Mouse (Mus musculus): ENCODE results near the gene Duxbl2. TPM values are rescaled to one million over a fixed set of nuclear protein-coding genes. Genes with fewer than 3 reads are reported as not detected.
"Not testable (repeated sequence)": the region's sequence is repeated elsewhere in the genome, so short reads cannot be mapped to it uniquely, and the experiment has no call there.

Gene Duxbl2
- polyA plus RNA-seq, 1 experiment from 2014 or later, result 2.2 TPM

DNA sequence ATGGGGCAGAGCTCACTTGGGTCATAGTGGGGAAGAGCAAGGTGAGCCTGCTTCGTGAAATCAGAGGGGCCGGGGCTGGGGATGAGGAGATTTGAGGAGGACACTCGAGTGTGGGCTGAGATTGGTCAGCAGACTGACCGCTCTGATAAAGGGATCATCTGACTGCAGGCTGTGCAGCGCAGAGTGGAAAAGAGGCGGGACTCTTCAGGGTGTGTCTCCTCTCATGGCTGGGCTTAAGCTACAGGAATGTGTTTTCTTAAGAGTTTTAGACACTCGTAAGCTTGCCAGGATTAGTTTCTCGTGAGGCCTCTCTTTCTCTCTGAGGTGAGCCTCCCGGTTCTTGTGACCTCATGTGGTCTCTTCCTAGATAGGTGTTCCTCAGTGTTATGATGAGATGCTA, 43.0 kb downstream of the Duxbl2 start:
- H3K27ac ChIP-seq (ENCODE audit: low read length); H3K9me3 ChIP-seq (replicated peaks; ENCODE audit: control insufficient read depth, low read length); H3K27me3 ChIP-seq (ENCODE audit: control insufficient read depth, insufficient read depth, low read length); H3K4me1 ChIP-seq (ENCODE audit: control insufficient read depth, insufficient read depth, low read length); H3K4me3 ChIP-seq (replicated peaks; ENCODE audit: low read length); H3K36me3 ChIP-seq (ENCODE audit: control insufficient read depth, insufficient read depth, low read length); H3K4me2 ChIP-seq (ENCODE audit: low read depth, low read length); ATAC-seq (ENCODE audit: insufficient read depth, low FRiP score); H3K9ac ChIP-seq (ENCODE audit: low read length): not testable (repeated sequence)
- no CpG with 5 or more reads among the region's 9 CpGs for WGBS

DNA sequence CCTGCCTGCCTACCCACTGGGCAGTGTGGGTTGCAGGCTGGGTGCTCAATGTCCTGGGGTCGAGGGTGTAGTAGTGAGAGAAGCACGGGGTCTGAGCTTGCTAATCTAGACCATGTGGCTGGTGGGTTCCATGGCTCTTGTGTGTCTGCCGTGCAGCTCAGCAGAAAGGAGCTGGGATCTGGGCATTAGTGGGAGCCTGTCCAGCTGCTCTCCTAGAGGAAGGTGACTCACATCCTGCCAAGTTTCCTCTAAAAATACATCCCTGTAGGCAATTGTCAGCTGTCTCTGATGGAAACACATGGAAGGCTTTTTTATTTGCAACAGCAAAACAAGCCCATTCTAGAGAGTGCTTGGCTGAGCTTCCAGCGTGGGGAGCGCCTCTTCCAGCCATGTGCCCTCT, 44.3 kb downstream of the Duxbl2 start:
- H3K4me3 ChIP-seq (replicated peaks; ENCODE audit: low read length); H3K36me3 ChIP-seq (ENCODE audit: control insufficient read depth, insufficient read depth, low read length); H3K4me1 ChIP-seq (ENCODE audit: control insufficient read depth, insufficient read depth, low read length); ATAC-seq (ENCODE audit: insufficient read depth, low FRiP score); H3K9me3 ChIP-seq (replicated peaks; ENCODE audit: control insufficient read depth, low read length); H3K4me2 ChIP-seq (ENCODE audit: low read depth, low read length); H3K9ac ChIP-seq (ENCODE audit: low read length); H3K27me3 ChIP-seq (ENCODE audit: control insufficient read depth, insufficient read depth, low read length); H3K27ac ChIP-seq (ENCODE audit: low read length): not testable (repeated sequence)
- no CpG with 5 or more reads among the region's 5 CpGs for WGBS

DNA sequence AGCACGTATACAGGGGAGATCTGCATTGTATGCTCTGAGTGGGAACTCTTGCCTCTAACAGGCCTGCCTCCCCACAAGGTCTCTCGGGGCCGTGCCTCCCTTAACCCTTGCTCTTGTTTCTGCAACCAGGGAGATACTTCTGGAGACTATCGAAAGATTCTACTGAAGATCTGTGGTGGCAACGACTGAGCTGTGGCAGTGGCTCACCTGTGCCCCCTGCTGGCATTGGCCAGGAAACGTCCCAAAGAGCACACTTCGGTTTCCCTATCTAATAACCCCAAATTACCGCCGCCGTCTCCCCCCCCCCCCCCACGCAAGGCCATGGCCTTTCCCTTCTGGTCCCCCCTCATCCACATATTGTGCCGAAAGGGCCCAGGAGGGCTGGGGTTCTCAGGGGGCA, 47.1 kb downstream of the Duxbl2 start:
- not testable (repeated sequence) for H3K4me1 ChIP-seq (ENCODE audit: control insufficient read depth, insufficient read depth, low read length); H3K36me3 ChIP-seq (ENCODE audit: control insufficient read depth, insufficient read depth, low read length); H3K9me3 ChIP-seq (replicated peaks; ENCODE audit: control insufficient read depth, low read length); H3K4me2 ChIP-seq (ENCODE audit: low read depth, low read length); ATAC-seq (ENCODE audit: insufficient read depth, low FRiP score); H3K9ac ChIP-seq (ENCODE audit: low read length); H3K4me3 ChIP-seq (replicated peaks; ENCODE audit: low read length); H3K27me3 ChIP-seq (ENCODE audit: control insufficient read depth, insufficient read depth, low read length); H3K27ac ChIP-seq (ENCODE audit: low read length)
- WGBS, result no CpG with 5 or more reads among the region's 12 CpGs

DNA sequence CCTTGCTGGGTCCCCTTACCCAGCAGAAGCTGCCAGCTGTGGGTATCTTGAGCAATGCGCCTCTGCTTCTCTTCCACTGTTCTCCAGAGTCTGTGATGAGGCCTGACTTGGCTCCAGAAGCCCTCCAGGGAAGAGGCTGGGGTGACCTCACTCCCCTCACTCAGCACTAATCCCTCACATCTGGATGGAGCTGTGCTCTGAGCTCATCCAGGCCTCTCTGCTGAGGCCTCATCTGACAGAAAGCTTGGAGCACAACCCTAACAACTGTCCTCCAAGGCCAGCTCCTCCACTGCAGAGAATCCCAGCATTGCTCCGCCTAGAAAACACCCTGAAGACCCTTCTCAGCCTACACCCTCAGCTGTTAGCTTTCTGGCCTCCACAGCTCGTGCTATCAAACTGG, 55.8 kb downstream of the Duxbl2 start:
- WGBS, result no CpG with 5 or more reads among the region's 3 CpGs
- not testable (repeated sequence) for H3K27ac ChIP-seq (ENCODE audit: low read length); H3K9ac ChIP-seq (ENCODE audit: low read length); H3K36me3 ChIP-seq (ENCODE audit: control insufficient read depth, insufficient read depth, low read length); H3K27me3 ChIP-seq (ENCODE audit: control insufficient read depth, insufficient read depth, low read length); H3K4me3 ChIP-seq (replicated peaks; ENCODE audit: low read length); H3K9me3 ChIP-seq (replicated peaks; ENCODE audit: control insufficient read depth, low read length); H3K4me1 ChIP-seq (ENCODE audit: control insufficient read depth, insufficient read depth, low read length); H3K4me2 ChIP-seq (ENCODE audit: low read depth, low read length)
- ATAC-seq (ENCODE audit: insufficient read depth, low FRiP score), result peak; percentile 84

DNA sequence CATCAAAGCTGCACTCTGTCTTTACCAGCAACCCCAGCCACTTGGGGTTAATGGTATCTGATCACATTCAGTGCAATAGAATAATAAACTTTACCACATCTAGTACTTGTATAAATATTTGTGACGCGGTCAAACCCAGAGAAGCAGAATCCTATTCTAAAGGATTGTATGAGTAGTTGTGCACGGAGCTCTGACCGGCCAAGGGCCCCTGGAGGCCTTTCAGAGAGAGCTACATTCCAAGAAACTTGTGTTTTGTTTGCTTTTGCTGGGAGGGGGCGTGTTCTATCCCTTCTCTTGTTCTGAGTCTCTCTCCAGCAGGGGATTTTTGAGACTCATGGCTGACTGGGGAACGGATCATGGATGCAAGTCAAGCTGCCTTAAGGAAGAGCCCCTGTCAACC, 56.9 kb downstream of the Duxbl2 start:
- peak; percentile 47; the same call in 1 of the 2 replicates for ATAC-seq (ENCODE audit: insufficient read depth, low FRiP score)
- H3K27ac ChIP-seq (ENCODE audit: low read length); H3K27me3 ChIP-seq (ENCODE audit: control insufficient read depth, insufficient read depth, low read length); H3K9ac ChIP-seq (ENCODE audit: low read length); H3K9me3 ChIP-seq (replicated peaks; ENCODE audit: control insufficient read depth, low read length); H3K4me3 ChIP-seq (replicated peaks; ENCODE audit: low read length); H3K4me2 ChIP-seq (ENCODE audit: low read depth, low read length); H3K4me1 ChIP-seq (ENCODE audit: control insufficient read depth, insufficient read depth, low read length); H3K36me3 ChIP-seq (ENCODE audit: control insufficient read depth, insufficient read depth, low read length): not testable (repeated sequence)
- WGBS, result no CpG with 5 or more reads among the region's 6 CpGs

Other genes starting within 250 kb of the Duxbl2 start
- gene Plac9a, start 215.2 kb upstream of the Duxbl2 start, polyA plus RNA-seq (2015; fragmentation: Nextera tagmentation; extraction: Ambion mirVana), result 3.1 TPM in 1 of 2 replicates, not detected in the other
- 6.5 and 7.0 TPM in 2 replicates for gene Tmem254a, start 190.7 kb upstream of the Duxbl2 start, polyA plus RNA-seq (2015; fragmentation: Nextera tagmentation; extraction: Ambion mirVana)
- 0.14 TPM in 1 of 2 replicates, not detected in the other for gene Cphx1, start 180.0 kb upstream of the Duxbl2 start, polyA plus RNA-seq (2015; fragmentation: Nextera tagmentation; extraction: Ambion mirVana)
- gene Duxbl1, start 139.8 kb upstream of the Duxbl2 start, polyA plus RNA-seq (2015; fragmentation: Nextera tagmentation; extraction: Ambion mirVana), result 1.3 and 2.2 TPM in 2 replicates
- 55.8 and 60.4 TPM in 2 replicates for gene Gm9780, start 75.6 kb upstream of the Duxbl2 start, polyA plus RNA-seq (2015; fragmentation: Nextera tagmentation; extraction: Ambion mirVana)
- gene Tmem254c, start 51.0 kb upstream of the Duxbl2 start, polyA plus RNA-seq (2015; fragmentation: Nextera tagmentation; extraction: Ambion mirVana), result 47.8 and 56.8 TPM in 2 replicates
- not detected in 2 replicates for gene Cphx2, start 36.8 kb upstream of the Duxbl2 start, polyA plus RNA-seq (2015; fragmentation: Nextera tagmentation; extraction: Ambion mirVana)
- 0.31 TPM in 1 of 2 replicates, not detected in the other for gene Cphx3, start 36.1 kb upstream of the Duxbl2 start, polyA plus RNA-seq (2015; fragmentation: Nextera tagmentation; extraction: Ambion mirVana)
- gene Plac9b, start 64.1 kb downstream of the Duxbl2 start, polyA plus RNA-seq (2015; fragmentation: Nextera tagmentation; extraction: Ambion mirVana), result 53.2 and 61.1 TPM in 2 replicates
- 51.4 and 77.4 TPM in 2 replicates for gene Tmem254b, start 88.7 kb downstream of the Duxbl2 start, polyA plus RNA-seq (2015; fragmentation: Nextera tagmentation; extraction: Ambion mirVana)
- 0.62 and 1.0 TPM in 2 replicates for gene Duxbl3, start 139.6 kb downstream of the Duxbl2 start, polyA plus RNA-seq (2015; fragmentation: Nextera tagmentation; extraction: Ambion mirVana)